Mouse (Mus musculus): ENCODE data around the gene Btbd10.
A peak's percentile ranks its signal among the peaks of the same experiment; 100 is the strongest.

Btbd10 gene

DNA sequence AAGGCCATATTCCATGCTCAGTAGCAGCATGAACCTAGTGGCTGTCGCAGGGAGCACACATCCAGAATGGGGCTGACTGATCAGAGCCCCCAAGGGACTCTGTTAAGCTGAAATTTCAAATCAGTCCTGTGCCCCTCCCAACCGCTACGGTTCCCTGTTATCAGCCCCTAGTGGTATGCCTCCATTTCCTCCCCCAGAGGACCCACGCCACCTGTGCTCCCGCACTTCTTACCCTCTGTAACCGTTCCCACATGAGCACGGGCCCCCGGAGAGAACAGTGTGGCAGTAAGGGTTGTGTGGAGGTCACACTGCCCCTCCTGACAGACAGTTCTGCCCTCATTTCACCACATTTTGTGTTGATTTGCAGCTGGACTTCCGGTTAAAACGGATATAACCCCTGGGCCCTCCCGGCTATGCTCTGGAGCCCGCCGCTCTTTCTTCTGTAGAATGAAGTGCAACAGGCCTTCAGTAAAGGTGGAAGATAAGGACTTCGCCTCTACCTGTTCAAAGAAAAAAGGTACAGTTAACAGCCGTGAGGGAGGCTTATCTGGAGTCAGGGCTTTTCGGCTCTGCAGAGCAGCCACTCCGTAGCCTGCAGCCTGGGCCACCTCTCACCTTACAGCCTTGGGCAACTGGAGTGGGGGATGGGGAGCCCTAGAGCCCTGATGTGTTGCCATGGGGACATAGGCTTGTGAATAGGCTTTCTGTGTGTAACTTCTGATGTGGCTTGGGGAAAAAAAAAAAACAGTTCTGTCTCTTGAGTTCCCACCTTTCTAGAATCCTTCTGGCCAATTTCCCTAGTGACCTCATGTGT lies 73.9 kb downstream of the Btbd10 start:
- no peak for DNase-seq (ENCODE audit: low spot score)

DNA sequence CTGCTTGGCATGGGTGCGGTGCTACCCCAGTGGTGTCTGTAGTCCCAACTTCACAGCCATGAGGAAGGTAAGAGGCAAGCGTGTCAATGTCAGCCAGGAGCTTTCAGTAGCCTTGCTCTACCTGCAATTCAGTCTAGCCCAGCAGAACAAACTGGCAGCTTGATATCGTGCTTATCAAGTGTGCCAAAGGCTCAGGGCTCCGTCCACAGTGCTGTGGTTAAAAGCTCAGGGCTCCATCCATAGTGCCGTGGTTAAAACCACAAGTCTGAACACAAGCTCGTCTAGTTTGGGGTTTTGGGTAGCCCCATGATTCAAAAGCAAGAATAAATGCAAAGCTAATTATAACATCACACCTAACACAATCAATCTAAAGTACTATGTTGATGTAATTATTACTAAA lies 74.6 kb downstream of the Btbd10 start:
- DNase-seq (ENCODE audit: low spot score) = no peak

DNA sequence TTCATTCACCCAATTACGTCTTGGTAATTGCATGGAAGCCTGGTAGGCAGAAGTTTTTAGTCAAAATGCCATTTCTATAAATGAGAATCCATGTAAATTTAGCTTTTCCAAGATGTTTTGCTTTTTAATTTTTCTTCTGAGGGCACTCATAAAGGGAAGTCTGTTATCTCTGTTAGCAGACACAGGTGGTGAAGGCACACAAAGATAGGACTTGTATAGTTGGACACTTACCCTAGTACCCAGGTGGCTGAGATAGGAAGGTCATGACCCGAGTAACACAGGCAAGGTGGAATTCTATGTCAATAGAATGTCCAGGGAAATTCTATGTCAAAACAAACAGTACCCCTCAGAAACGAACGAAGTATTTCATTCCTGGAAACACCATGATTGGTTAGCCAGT lies 77.0 kb downstream of the Btbd10 start:
- DNase-seq (ENCODE audit: low spot score) = no peak

DNA sequence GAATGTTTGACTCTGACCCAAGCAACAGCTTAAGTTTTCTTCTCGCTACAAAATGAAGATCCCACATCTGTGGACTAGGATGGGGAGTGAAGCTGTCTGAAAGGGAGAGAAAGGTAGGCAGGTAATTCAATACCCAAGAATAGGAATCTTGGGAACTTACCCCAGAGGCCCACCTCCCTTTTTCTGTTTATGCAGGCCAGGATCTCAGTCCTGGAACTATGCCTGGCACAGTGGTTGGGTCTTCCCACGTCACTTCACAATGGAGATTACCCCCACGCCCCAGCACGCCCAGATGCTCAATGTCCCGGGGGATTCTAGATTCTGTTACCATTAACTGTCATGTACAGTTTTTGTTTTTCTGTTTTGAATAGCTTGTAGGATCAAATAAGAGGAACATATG lies 77.5 kb downstream of the Btbd10 start:
- DNase-seq (ENCODE audit: low spot score) = no peak

DNA sequence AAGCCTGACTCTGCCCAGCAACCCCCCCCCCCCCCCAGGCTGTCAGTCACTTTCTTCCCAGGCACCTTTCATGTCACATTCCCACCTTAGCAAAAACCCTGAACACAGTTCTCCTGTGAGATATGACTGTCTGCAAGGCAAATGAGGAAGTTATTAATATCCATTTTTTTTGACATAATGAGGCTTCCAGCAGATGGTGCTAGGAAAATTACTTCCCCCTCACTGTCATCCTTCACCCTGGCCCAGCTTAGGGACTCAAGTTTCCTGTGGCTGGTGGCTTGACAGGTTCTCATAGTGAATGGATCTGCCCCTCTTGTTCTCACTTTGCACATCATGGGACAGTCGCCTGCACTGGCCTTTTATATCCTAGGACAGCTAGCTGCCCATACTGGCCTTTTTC lies 80.0 kb downstream of the Btbd10 start:
- no peak for DNase-seq (ENCODE audit: low spot score)

DNA sequence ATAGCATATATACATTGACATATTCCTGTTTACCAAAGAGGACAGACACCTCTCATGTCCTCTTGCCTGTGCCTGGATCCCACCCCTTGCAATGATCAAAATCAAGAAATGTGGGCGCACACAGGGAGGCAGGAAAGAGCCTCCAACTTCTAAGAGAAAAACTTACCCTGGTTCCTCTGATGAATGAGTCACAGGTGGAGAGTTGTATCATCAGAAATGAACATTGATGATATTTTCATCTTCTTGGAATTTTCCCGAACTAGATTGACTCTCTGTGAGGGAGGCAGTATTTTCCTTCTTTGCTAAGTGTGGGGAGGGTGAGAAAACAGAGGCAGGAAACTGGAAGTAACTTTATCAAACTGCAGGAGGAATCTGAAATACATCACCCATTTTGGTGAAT lies 83.8 kb downstream of the Btbd10 start:
- no peak for DNase-seq (ENCODE audit: low spot score)

DNA sequence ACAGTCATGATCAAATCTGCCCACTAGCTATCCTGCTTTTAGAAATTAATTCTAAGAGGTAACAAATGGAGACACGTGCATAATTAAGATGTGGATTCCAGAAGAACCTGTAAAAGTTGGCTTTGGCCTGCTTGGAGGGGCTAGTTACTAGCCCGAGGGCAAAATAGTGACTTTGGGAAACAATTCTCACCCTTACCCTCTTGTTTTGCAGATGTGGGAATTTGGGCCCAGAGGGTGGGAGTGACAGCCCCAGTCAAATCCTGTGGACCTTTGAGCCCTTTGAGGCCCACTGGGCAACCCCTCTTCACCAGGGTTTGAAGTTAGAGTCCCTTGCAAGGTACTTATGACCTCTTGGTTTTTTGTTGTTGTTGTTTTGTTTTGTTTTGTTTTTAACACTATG lies 89.9 kb downstream of the Btbd10 start:
- DNase-seq (ENCODE audit: low spot score) = no peak

DNA sequence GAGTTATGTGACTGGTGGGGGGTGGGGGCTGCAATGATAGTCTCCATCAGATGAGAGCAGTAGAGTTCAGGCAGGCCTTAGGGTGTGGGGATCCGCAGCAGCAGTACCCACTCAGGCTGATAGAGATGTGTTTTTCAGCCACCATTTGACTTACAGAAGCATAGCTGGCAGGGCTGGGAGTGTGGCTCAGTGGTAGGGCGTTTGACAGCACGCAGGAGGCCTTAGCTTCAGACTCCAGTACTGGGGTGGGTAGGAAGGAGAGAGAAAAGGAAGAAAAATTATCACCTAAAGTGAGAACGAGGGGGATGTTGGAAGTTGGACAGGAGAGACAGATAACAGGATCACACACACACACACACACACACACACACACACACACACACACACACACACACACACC lies 90.7 kb downstream of the Btbd10 start:
- DNase-seq (ENCODE audit: low spot score) = no peak

DNA sequence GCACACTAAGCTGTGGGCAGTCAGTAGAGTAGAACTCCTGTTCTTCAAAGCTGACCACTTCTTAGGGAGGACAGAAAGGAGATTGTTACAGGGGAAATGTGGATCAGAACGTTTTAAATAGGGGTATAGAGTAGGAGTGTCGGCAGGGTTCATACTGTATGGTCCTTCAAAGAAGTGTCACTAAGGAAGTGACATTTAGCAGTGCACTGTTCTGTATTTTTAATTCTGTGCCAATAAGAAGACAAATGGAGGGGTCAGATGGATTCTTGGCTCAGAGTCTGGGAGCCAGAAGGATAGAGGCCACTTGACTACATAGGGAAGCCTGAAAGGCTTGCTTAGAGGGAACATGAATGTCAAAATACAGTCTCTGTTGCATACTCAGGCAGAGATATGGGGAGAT lies 91.9 kb downstream of the Btbd10 start:
- DNase-seq (ENCODE audit: low spot score) = no peak

DNA sequence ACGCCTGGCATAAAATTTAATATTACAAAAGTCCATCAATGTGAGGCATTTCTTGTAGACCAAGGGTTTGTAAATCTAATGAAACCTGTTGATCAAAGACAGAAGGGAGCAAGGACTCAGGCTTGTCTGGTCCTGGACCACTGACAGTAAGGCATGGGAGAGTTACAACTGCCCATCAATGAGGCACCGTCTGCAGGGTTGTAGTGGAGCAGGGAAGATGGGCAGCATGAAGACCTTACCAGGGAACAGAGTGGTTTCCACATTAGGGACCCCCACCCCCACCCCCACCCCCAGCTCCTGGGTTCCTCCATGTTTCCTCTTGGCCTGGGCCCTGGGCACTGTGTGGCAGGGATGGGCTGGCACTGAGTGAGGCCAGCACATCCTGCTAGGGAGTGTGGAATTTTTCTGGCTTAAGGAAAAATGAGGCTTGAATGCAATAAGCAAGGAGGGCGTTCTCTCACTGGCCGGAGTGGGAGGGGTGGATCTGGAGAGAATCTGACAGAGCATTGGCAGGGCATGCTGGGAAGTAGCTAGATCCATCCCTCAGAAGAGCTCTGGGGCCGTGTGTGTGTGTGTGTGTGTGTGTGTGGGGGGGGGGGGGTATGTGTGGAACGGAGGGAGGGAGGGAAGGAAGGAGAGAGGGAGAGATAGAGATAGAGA lies 96.7 kb downstream of the Btbd10 start:
- no peak for DNase-seq (ENCODE audit: low spot score)

DNA sequence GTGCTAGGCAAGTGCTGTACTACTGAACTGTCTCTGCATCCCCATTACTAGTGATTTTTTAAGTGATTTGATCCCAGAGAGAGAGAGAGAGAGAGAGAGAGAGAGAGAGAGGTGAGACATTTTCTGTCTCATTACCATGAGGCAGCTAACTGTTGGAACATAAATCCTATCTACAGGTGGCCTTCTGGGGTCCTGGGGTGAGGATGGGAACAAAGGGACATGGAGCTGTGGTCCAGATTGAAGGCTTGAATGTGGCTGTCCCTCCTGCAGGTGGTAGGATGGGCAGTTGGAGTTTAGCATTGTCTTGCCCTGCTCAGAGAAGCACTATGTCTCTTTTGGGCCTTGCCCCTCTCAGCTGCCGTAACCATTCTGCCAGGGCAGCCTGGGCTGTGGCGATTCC lies 98.2 kb downstream of the Btbd10 start:
- DNase-seq (ENCODE audit: low spot score) = no peak

DNA sequence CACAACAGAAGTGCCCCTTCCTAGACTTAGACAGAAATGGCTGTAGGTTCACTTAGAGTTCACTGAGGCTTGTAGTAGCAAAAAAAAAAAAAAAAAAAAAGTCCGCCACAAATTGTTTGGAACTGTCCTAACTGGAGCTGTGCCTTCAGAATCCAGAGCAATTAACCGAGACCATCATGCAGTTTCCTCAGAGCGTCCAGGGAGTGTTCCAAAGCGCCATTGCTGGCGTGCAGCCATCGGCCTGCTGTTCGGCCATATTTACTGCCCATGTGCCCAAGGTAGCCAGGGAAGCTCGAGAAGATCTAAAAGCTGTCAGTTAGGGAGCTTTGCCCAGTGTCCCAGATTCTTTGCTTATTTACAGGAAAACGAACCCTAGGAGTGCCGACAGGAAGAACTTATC lies 98.6 kb downstream of the Btbd10 start:
- no peak for DNase-seq (ENCODE audit: low spot score)

DNA sequence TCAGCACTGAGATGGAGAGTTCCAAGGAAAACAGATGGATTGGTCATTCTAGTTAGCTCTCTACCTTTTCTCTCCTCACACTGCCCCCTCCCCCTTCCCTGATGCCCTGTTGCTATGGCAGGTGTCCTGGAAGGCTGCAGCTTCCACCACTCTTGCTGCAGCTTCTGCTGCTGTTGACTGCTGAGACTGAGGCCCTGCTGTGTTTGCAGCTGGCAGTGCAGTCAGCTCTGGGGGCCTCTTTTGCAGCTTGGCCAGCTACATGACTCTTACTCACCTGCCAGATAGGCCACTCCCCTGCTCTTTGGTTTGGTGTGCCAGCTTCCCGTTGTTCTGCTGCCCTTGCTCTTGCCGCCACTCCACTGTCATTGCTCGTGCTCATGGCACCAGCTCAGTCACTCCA lies 99.3 kb downstream of the Btbd10 start:
- DNase-seq (ENCODE audit: low spot score) = no peak

DNA sequence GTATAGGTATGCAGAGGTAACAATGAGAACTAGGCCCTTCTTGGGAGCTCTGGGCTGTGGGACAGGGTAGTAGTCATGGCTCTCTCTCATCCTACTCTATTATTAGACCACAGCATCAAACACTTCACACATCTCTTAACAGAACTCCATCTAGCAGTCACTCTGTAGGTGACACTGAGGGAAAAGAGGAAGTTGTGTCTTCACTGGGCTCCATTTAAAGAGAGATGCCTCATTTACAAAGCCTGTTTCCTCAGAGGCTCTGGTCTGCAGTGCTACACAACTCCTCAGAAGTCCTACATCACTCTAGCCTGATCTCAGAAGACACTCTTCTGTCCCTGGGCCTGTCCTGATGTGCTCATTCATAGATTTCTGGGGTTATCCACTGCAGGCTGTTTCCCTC lies 100.1 kb downstream of the Btbd10 start:
- DNase-seq (ENCODE audit: low spot score) = no peak

DNA sequence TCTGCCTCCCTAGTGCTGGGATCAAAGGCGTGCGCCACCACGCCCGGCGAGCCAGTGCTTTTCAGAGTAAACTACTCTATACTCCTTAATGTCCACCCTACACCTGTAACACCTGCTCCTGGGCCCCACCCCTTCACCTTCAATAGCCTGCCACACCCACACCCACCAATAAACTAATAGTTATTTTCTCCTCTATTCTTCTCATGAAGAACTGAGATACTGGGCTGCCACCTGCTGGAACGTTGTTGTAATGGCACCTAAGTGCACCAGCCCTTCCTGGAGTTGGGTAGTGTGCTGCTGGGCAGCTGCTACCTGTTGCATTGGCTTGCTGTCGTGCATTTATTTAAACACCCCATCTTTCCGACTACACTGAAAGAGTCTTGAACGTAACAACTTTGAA lies 100.9 kb downstream of the Btbd10 start:
- peak; percentile 29 for DNase-seq (ENCODE audit: low spot score)
